Mouse (Mus musculus): Measurements from ENCODE around the gene Lrrfip2. TPM values are rescaled to one million over a fixed set of nuclear protein-coding genes. Genes with fewer than 3 reads are reported as not detected.

The Lrrfip2 gene
- total RNA-seq, 1 experiment = 33.0 TPM

DNA sequence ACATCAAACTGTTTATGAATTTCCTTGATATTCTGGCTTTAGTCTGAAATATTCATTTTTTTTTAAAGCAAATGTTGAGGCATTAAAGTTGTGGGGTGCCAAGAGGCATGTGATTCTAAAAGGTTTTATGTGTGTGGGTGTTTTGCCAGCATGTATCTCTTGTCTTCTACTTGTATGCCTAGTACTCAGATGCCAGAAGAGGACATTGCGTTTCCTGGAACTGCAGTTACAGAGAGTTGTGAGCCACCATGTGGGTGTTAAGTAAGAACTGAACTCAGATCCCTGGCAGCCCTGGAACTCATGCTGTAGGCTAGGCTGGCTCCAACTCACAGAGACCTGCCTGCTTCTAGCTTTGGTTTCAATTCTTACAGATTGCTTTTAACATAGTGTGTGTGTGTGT, 42.2 kb downstream of the Lrrfip2 start:
- DNase-seq (ENCODE audit: low read depth, low spot score) = no peak
- no peak overlapping the region for H3K27ac ChIP-seq (ENCODE audit: insufficient read depth, low read depth, low read length, poor library complexity, severe bottlenecking)
- H3K36me3 ChIP-seq (ENCODE audit: control insufficient read depth, insufficient read depth, low read length, poor library complexity, severe bottlenecking) = peaks cover 5% of the 10 kb centered on the region; the same call in 1 of the 2 replicates
- H3K4me3 ChIP-seq (ENCODE audit: insufficient read depth in 1 of 2, low read depth in 1 of 2, low read length in 2 of 2, poor library complexity in 1 of 2, severe bottlenecking in 1 of 2) = no peak overlapping the region
- H3K4me1 ChIP-seq (ENCODE audit: control insufficient read depth in 2 of 2, insufficient read depth in 2 of 2, low read length in 2 of 2, poor library complexity in 1 of 2) = no peaks in the 10 kb centered on the region
- H3K9ac ChIP-seq (ENCODE audit: insufficient read depth, low read depth, low read length, poor library complexity, severe bottlenecking) = no peak overlapping the region
- in situ Hi-C loops (cut with MboI; ENCODE audit: low sequenced_read_pairs in 2 of 2, unreplicated experiment in 2 of 2) = no loop called here
- H3K9me3 ChIP-seq (ENCODE audit: control insufficient read depth, insufficient read depth, low read depth, low read length) = no peaks in the 10 kb centered on the region
- no peak for TF ChIP-seq HCFC1 (IDR thresholded peaks at IDR 0.05; ENCODE audit: borderline replicate concordance, insufficient read depth, low read length)
- TF ChIP-seq MAFK (IDR thresholded peaks at IDR 0.05; ENCODE audit: insufficient read depth, low read depth, low read length) = no peak
- no peak for TF ChIP-seq ZC3H11A (IDR thresholded peaks at IDR 0.05; ENCODE audit: borderline replicate concordance, low read depth, low read length)
- TF ChIP-seq CHD2 (IDR thresholded peaks at IDR 0.05; ENCODE audit: low read depth, low read length) = no peak
- TF ChIP-seq ZNF384 (IDR thresholded peaks at IDR 0.05; ENCODE audit: low read depth, low read length) = no peak

GRCm38 (mm10) chr9:111161213-111161612, 43.8 kb downstream of the Lrrfip2 start:
- TF ChIP-seq CHD2 (IDR thresholded peaks at IDR 0.05; ENCODE audit: low read depth, low read length) = no peak
- TF ChIP-seq HCFC1 (IDR thresholded peaks at IDR 0.05; ENCODE audit: borderline replicate concordance, insufficient read depth, low read length) = no peak
- no peak for TF ChIP-seq ZNF384 (IDR thresholded peaks at IDR 0.05; ENCODE audit: low read depth, low read length)
- no peak for TF ChIP-seq MAFK (IDR thresholded peaks at IDR 0.05; ENCODE audit: insufficient read depth, low read depth, low read length)
- no peak for TF ChIP-seq ZC3H11A (IDR thresholded peaks at IDR 0.05; ENCODE audit: borderline replicate concordance, low read depth, low read length)
- Histone ChIP-seq H3K36me3 (ENCODE audit: control insufficient read depth, insufficient read depth, low read length, poor library complexity, severe bottlenecking) (peaks cover 2% of the 10 kb centered on the region; the same call in 1 of the 2 replicates), H3K9me3 (ENCODE audit: control insufficient read depth, insufficient read depth, low read depth, low read length) (no peaks in the 10 kb centered on the region), H3K4me3 (ENCODE audit: insufficient read depth in 1 of 2, low read depth in 1 of 2, low read length in 2 of 2, poor library complexity in 1 of 2, severe bottlenecking in 1 of 2) (no peak overlapping the region), H3K27ac (ENCODE audit: insufficient read depth, low read depth, low read length, poor library complexity, severe bottlenecking) (no peak overlapping the region), H3K4me1 (ENCODE audit: control insufficient read depth in 2 of 2, insufficient read depth in 2 of 2, low read length in 2 of 2, poor library complexity in 1 of 2) (no peaks in the 10 kb centered on the region), H3K9ac (ENCODE audit: insufficient read depth, low read depth, low read length, poor library complexity, severe bottlenecking) (no peak overlapping the region)
- no peak for DNase-seq (ENCODE audit: low read depth, low spot score)
- in situ Hi-C loops (cut with MboI; ENCODE audit: low sequenced_read_pairs in 2 of 2, unreplicated experiment in 2 of 2) = no loop called here

DNA sequence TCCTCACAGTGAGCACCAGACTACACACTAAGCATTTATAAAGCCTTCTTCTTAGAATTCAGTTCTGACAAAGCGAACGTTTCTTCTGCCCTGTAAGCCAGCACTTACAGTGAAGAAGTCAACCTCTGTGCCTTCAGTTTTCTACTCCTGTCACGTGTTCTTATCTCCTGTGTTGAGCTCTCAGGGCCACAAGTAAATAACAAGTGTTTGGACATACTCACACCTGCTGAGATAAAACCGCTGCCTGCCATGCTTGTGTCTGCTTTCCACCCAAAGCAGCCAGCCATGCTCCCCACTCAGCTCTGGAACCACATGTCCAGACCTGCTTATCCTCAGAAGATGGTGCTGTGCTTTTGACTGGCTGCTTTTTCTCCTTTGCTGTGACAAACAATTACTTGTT, 49.2 kb downstream of the Lrrfip2 start:
- in situ Hi-C loops (cut with MboI; ENCODE audit: low sequenced_read_pairs in 2 of 2, unreplicated experiment in 2 of 2) = no loop called here
- Histone ChIP-seq H3K4me3 (ENCODE audit: insufficient read depth in 1 of 2, low read depth in 1 of 2, low read length in 2 of 2, poor library complexity in 1 of 2, severe bottlenecking in 1 of 2) (no peak overlapping the region), H3K4me1 (ENCODE audit: control insufficient read depth in 2 of 2, insufficient read depth in 2 of 2, low read length in 2 of 2, poor library complexity in 1 of 2) (peaks cover 0 to 2% of the 10 kb centered on the region in 2 experiments; a peak in 1 of 4 replicates), H3K36me3 (ENCODE audit: control insufficient read depth, insufficient read depth, low read length, poor library complexity, severe bottlenecking) (no peaks in the 10 kb centered on the region), H3K9me3 (ENCODE audit: control insufficient read depth, insufficient read depth, low read depth, low read length) (no peaks in the 10 kb centered on the region), H3K9ac (ENCODE audit: insufficient read depth, low read depth, low read length, poor library complexity, severe bottlenecking) (no peak overlapping the region), H3K27ac (ENCODE audit: insufficient read depth, low read depth, low read length, poor library complexity, severe bottlenecking) (no peak overlapping the region)
- DNase-seq (ENCODE audit: low read depth, low spot score) = no peak
- no peak for TF ChIP-seq ZC3H11A (IDR thresholded peaks at IDR 0.05; ENCODE audit: borderline replicate concordance, low read depth, low read length)
- no peak for TF ChIP-seq CHD2 (IDR thresholded peaks at IDR 0.05; ENCODE audit: low read depth, low read length)
- TF ChIP-seq HCFC1 (IDR thresholded peaks at IDR 0.05; ENCODE audit: borderline replicate concordance, insufficient read depth, low read length) = no peak
- no peak for TF ChIP-seq ZNF384 (IDR thresholded peaks at IDR 0.05; ENCODE audit: low read depth, low read length)
- no peak for TF ChIP-seq MAFK (IDR thresholded peaks at IDR 0.05; ENCODE audit: insufficient read depth, low read depth, low read length)

DNA sequence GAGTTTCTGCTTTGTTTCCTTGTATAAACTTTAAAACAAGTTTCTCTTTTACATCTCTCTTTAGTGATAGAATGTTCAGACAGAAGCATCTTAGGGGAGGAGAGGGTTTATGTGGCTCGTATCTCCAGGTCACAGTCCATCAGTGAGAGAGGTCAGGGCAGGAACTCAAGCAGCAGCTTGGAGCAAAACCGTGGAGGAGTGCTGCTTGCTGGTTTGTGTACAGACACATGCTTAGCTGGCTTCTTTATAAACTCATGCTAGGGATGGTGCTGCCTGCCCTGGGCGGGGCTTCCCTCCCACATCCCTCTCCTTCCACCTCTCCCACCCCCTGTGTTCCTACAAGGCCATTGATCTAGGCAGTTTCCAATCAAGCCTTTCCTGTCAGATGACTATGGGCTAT, 53.0 kb downstream of the Lrrfip2 start:
- no peak overlapping the region for H3K27ac ChIP-seq (ENCODE audit: insufficient read depth, low read depth, low read length, poor library complexity, severe bottlenecking)
- H3K4me1 ChIP-seq (ENCODE audit: control insufficient read depth in 2 of 2, insufficient read depth in 2 of 2, low read length in 2 of 2, poor library complexity in 1 of 2) = peaks cover 0 to 2% of the 10 kb centered on the region in 2 experiments; a peak in 1 of 4 replicates
- no peaks in the 10 kb centered on the region for H3K9me3 ChIP-seq (ENCODE audit: control insufficient read depth, insufficient read depth, low read depth, low read length)
- H3K4me3 ChIP-seq (ENCODE audit: insufficient read depth in 1 of 2, low read depth in 1 of 2, low read length in 2 of 2, poor library complexity in 1 of 2, severe bottlenecking in 1 of 2) = no peak overlapping the region
- TF ChIP-seq HCFC1 (IDR thresholded peaks at IDR 0.05; ENCODE audit: borderline replicate concordance, insufficient read depth, low read length) (no peak), CHD2 (IDR thresholded peaks at IDR 0.05; ENCODE audit: low read depth, low read length) (no peak), MAFK (IDR thresholded peaks at IDR 0.05; ENCODE audit: insufficient read depth, low read depth, low read length) (no peak), ZC3H11A (IDR thresholded peaks at IDR 0.05; ENCODE audit: borderline replicate concordance, low read depth, low read length) (no peak), ZNF384 (IDR thresholded peaks at IDR 0.05; ENCODE audit: low read depth, low read length) (no peak)
- in situ Hi-C loops (cut with MboI; ENCODE audit: low sequenced_read_pairs in 2 of 2, unreplicated experiment in 2 of 2) = no loop called here
- no peak overlapping the region for H3K9ac ChIP-seq (ENCODE audit: insufficient read depth, low read depth, low read length, poor library complexity, severe bottlenecking)
- H3K36me3 ChIP-seq (ENCODE audit: control insufficient read depth, insufficient read depth, low read length, poor library complexity, severe bottlenecking) = no peaks in the 10 kb centered on the region
- no peak for DNase-seq (ENCODE audit: low read depth, low spot score)

- Histone ChIP-seq H3K9ac (ENCODE audit: insufficient read depth, low read depth, low read length, poor library complexity, severe bottlenecking) (no peak overlapping the region), H3K4me3 (ENCODE audit: insufficient read depth in 1 of 2, low read depth in 1 of 2, low read length in 2 of 2, poor library complexity in 1 of 2, severe bottlenecking in 1 of 2) (no peak overlapping the region), H3K9me3 (ENCODE audit: control insufficient read depth, insufficient read depth, low read depth, low read length) (peaks cover 1% of the 10 kb centered on the region; the same call in 1 of the 2 replicates), H3K36me3 (ENCODE audit: control insufficient read depth, insufficient read depth, low read length, poor library complexity, severe bottlenecking) (no peaks in the 10 kb centered on the region; the same call in 1 of the 2 replicates), H3K4me1 (ENCODE audit: control insufficient read depth in 2 of 2, insufficient read depth in 2 of 2, low read length in 2 of 2, poor library complexity in 1 of 2) (no peaks in the 10 kb centered on the region), H3K27ac (ENCODE audit: insufficient read depth, low read depth, low read length, poor library complexity, severe bottlenecking) (no peak overlapping the region)
- TF ChIP-seq ZNF384 (IDR thresholded peaks at IDR 0.05; ENCODE audit: low read depth, low read length) (no peak), HCFC1 (IDR thresholded peaks at IDR 0.05; ENCODE audit: borderline replicate concordance, insufficient read depth, low read length) (no peak), CHD2 (IDR thresholded peaks at IDR 0.05; ENCODE audit: low read depth, low read length) (no peak), MAFK (IDR thresholded peaks at IDR 0.05; ENCODE audit: insufficient read depth, low read depth, low read length) (no peak), ZC3H11A (IDR thresholded peaks at IDR 0.05; ENCODE audit: borderline replicate concordance, low read depth, low read length) (no peak)
- in situ Hi-C loops (cut with MboI; ENCODE audit: low sequenced_read_pairs in 2 of 2, unreplicated experiment in 2 of 2) = no loop called here
- no peak for DNase-seq (ENCODE audit: low read depth, low spot score)
These were observed 56.7 kb downstream of the Lrrfip2 start for GRCm38 (mm10) chr9:111174071-111174470.
